Mouse (Mus musculus) embryonic facial prominence, embryonic 15.5 days (tissue): ENCODE data around the gene Rasgrp4. TPM values are rescaled to one million over a fixed set of nuclear protein-coding genes. Genes with fewer than 3 reads are reported as not detected.
"Not testable (repeated sequence)": the region's sequence is repeated elsewhere in the genome, so short reads cannot be mapped to it uniquely, and the experiment has no call there.

Experiments
- ATAC-seq: fragments of 200-750 bp; cut with Nextera tagmentation; 2 replicates; pipeline ENCODE4 v1.8.0; 2017; ENCODE audit warnings: low read depth, moderate TSS enrichment; ENCODE audit not compliant: insufficient number of reproducible peaks, low FRiP score, low TSS enrichment
- H3K27ac ChIP-seq: fragments of 300-500 bp; sonication (generic); replicated peaks from 2 replicates; pipeline ENCODE4 v1.5.1; 2015; ENCODE audit warnings: mild to moderate bottlenecking, inconsistent platforms
- H3K27me3 ChIP-seq: fragments of 300-500 bp; sonication (generic); 2 replicates; pipeline ENCODE4 v1.6.1; 2015; ENCODE audit warnings: inconsistent platforms
- H3K36me3 ChIP-seq: fragments of 300-500 bp; sonication (generic); 2 replicates; pipeline ENCODE4 v1.6.1; 2015; ENCODE audit warnings: mild to moderate bottlenecking, inconsistent platforms
- H3K4me1 ChIP-seq: fragments of 300-500 bp; sonication (generic); 2 replicates; pipeline ENCODE4 v1.6.1; 2015; ENCODE audit warnings: inconsistent platforms
- H3K4me2 ChIP-seq: fragments of 300-500 bp; sonication (generic); replicated peaks from 2 replicates; pipeline ENCODE4 v1.6.1; 2015; ENCODE audit warnings: mild to moderate bottlenecking, inconsistent platforms
- H3K4me3 ChIP-seq: fragments of 300-500 bp; sonication (generic); replicated peaks from 2 replicates; pipeline ENCODE4 v1.5.1; 2015; ENCODE audit warnings: mild to moderate bottlenecking, inconsistent platforms
- H3K9ac ChIP-seq: fragments of 300-500 bp; sonication (generic); 2 replicates; pipeline ENCODE4 v1.6.1; 2015; ENCODE audit warnings: inconsistent platforms
- H3K9me3 ChIP-seq: fragments of 300-500 bp; sonication (generic); replicated peaks from 2 replicates; pipeline ENCODE4 v1.6.1; 2016; ENCODE audit warnings: inconsistent platforms
- WGBS: fragments of 180-500 bp; shearing (Covaris S2); methylation state at CpG from one replicate; pipeline ENCODE4 v1.1.7; 2015; 5-methylcytosine and 5-hydroxymethylcytosine counted together
- polyA plus RNA-seq: library from polyadenylated mRNA; unstranded; fragments of >200 nt; fragmentation: Nextera tagmentation; extraction: Ambion mirVana; gene quantifications from 2 replicates; pipeline ENCODE4 v1.2.1, GENCODE M21; 2015

The Rasgrp4 gene
- polyA plus RNA-seq, 1 experiment from 2014 or later: 0.95 TPM

DNA sequence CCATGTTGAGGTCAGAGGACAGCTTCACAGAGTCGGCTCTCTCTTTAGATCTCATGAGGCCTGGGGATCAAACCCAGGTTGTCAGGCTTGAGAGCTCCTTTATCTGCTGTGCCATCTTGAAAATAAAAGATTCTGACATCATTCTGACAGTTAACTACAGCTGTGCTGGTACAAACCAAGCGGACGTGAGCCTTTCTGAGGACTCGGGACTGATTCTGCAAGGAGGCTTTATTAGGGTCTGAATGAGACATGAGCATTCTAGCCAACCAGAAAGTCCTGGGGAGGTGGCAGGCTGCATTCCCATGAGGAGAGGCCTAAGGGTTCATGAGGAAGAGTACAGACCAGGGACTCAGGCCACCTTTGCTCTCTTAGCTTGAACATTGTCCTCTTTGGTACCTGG, 46.7 kb downstream of the Rasgrp4 start:
- H3K4me3 ChIP-seq, H3K9me3 ChIP-seq, ATAC-seq, H3K9ac ChIP-seq, H3K27me3 ChIP-seq, H3K27ac ChIP-seq, H3K4me2 ChIP-seq: not testable (repeated sequence)
- WGBS: 83% methylated on average over 4 of the region's 4 CpGs
- H3K4me1 ChIP-seq: peaks cover 17% of the 10 kb centered on the region
- peaks cover 12% of the 10 kb centered on the region for H3K36me3 ChIP-seq

DNA sequence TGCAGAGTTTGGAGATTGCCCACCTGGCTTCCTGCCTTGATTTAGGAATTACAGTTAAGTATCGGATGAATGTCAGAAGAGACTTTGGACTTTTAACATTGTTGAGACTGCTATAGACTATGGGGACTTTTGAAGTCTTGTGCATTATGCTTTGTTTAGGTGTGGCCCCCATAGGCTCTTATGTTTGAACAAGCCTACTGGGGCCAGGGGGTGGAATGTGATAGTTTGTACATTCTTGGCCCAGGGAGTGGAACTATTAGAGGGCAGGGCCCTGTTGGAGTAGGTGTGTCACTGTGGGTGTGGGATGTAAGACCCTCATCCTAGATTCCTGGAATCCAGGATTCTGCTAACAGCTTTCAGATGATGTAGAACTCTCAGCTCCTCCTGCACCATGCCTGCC, 59.6 kb downstream of the Rasgrp4 start:
- 89% methylated on average over 1 of the region's 1 CpGs for WGBS
- H3K4me1 ChIP-seq, H3K9me3 ChIP-seq, ATAC-seq, H3K27me3 ChIP-seq, H3K27ac ChIP-seq, H3K4me3 ChIP-seq, H3K4me2 ChIP-seq, H3K36me3 ChIP-seq, H3K9ac ChIP-seq: not testable (repeated sequence)

- Histone ChIP-seq H3K4me3 (no peak overlapping the region), H3K4me1 (no peaks in the 10 kb centered on the region), H3K9me3 (no peaks in the 10 kb centered on the region), H3K27me3 (no peaks in the 10 kb centered on the region), H3K36me3 (no peaks in the 10 kb centered on the region), H3K4me2 (no peak overlapping the region), H3K27ac (no peak overlapping the region), H3K9ac (no peak overlapping the region)
- ATAC-seq: no peak
- WGBS: 77% methylated on average over 6 of the region's 6 CpGs
These were observed 67.9 kb downstream of the Rasgrp4 start for GRCm38 (mm10) chr7:29202577-29202976.

Other genes starting within 250 kb of the Rasgrp4 start
- 321 and 328 TPM in 2 replicates for gene Actn4, start 172.5 kb upstream of the Rasgrp4 start, polyA plus RNA-seq
- gene Eif3k, start 153.0 kb upstream of the Rasgrp4 start, polyA plus RNA-seq: 403 and 405 TPM in 2 replicates
- 7.5 and 7.7 TPM in 2 replicates for gene Map4k1, start 152.8 kb upstream of the Rasgrp4 start, polyA plus RNA-seq
- gene Ryr1, start 9.7 kb upstream of the Rasgrp4 start, polyA plus RNA-seq: 8.0 and 10.6 TPM in 2 replicates
- gene Fam98c, start 21.4 kb downstream of the Rasgrp4 start, polyA plus RNA-seq: 22.8 and 24.6 TPM in 2 replicates
- gene Ggn, start 35.4 kb downstream of the Rasgrp4 start, polyA plus RNA-seq: 0.51 and 0.69 TPM in 2 replicates
- gene Spred3, start 35.6 kb downstream of the Rasgrp4 start, polyA plus RNA-seq: 2.5 and 3.3 TPM in 2 replicates
- 259 and 275 TPM in 2 replicates for gene Psmd8, start 45.9 kb downstream of the Rasgrp4 start, polyA plus RNA-seq
- 1.1 and 1.3 TPM in 2 replicates for gene Catsperg1, start 79.2 kb downstream of the Rasgrp4 start, polyA plus RNA-seq
- gene Kcnk6, start 97.7 kb downstream of the Rasgrp4 start, polyA plus RNA-seq: 3.3 and 4.2 TPM in 2 replicates
- gene Yif1b, start 103.5 kb downstream of the Rasgrp4 start, polyA plus RNA-seq: 121 TPM in 2 replicates
- 11.5 and 12.2 TPM in 2 replicates for gene 2200002D01Rik, start 113.6 kb downstream of the Rasgrp4 start, polyA plus RNA-seq
- gene Spint2, start 147.1 kb downstream of the Rasgrp4 start, polyA plus RNA-seq: 212 and 261 TPM in 2 replicates
- gene Ppp1r14a, start 154.5 kb downstream of the Rasgrp4 start, polyA plus RNA-seq: 17.3 and 18.1 TPM in 2 replicates
- gene Dpf1, start 169.1 kb downstream of the Rasgrp4 start, polyA plus RNA-seq: 14.4 and 20.4 TPM in 2 replicates